Mouse (Mus musculus) kidney, postnatal 14 days (tissue): Measurements from ENCODE around the gene Ren1.

Experiments
- DNase-seq: peaks from one replicate; pipeline ENCODE4 v3.0.0; 2022; ENCODE audit warnings: mixed read lengths

Gene Ren1

DNA sequence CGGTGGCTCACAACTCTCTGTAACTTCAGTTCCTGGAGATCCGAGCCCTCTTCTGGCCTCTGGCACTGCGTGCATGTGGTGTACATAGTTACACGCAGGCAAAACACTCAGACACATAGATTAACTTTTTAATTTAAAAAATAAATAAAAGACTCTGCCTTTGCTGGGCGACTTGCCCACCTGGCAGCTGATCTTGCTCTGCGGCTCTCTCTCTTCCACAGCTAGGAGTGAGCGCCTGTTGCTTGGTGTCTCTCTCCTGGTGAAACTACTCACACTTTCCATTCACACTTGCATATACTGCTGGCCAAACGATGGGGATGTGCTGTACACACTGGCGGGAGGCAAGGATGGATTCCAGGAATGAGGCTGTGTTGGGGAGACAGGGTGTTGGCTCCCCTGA is 3.8 kb upstream of the Ren1 start:
- DNase-seq, result no peak

DNA sequence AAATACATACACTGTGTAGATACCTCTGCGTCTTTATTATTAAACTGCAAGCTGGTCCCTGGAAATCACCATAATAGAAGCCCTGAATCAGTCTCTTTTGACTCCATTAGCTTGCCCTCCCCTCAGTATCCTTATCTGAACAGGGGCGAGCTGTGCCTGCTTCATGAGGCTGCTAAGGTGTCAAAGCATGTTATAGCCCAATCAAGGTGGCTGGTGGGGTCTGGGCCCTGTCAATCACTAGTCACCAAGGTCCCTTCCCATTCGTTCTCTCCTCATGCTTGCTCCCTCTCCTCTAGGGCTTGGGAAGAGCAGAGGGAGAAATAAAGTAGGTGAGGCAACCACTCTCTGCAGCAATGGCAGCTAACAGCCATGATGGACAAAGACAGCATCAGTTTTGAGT is 3.1 kb upstream of the Ren1 start:
- no peak for DNase-seq

DNA sequence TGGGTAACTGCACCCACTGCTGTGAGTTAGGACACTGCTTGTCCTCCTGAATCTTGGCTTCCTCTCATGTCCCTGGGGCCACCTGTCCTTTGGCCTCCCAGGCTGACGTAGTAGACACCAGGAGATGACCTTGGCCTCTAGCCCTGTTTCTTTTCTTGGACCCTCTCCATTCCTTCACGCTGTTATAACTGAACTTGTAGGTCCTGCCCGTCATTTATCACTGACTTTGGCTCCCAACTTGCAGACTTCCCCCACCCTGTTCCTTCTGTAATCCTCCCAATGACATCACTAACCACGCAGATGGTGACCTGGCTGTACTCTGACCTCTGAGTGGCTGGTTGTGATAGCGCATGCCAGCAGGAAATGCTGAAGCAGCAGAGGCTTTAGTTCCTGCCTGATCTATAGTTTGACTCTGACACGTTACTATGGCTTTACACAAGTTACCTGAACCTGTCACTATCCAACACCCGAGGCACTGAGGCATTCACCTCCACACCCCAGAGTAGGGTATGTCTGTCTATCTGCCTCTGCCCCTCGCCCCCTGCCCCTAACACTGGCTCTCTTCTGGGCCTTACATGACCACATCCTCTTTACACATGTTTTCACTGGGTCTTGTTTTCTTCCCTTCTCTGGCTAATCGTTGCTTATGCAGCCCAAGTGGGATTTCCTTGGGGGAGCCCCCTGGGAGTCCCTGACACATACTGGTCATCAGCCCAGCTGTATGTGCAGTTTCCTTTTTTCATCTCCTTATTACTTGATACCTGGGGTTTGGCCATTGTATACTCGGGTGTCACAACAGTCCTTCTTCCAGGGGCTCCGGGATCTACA is 2.4 kb upstream of the Ren1 start:
- DNase-seq, result peak; percentile 72

DNA sequence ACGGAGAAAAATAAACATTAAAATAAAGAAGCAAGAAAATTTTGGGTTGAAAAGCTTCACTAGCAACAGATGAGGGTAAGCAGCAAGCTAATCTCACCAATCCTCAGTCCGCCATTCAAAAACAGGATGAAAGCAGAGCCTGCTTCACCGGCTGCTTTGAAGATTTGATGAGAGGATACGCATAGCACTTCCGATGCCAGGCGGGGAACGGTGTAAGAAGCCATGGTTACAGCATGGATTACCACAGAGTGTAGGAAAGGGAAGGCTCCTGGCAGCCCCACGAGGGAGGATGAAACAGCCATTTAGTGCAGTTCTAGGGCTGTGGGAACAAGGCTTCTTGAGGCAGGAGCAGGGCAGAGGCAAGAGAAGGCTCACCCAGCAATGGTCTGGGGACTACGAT is 1.5 kb downstream of the Ren1 start:
- no peak for DNase-seq

DNA sequence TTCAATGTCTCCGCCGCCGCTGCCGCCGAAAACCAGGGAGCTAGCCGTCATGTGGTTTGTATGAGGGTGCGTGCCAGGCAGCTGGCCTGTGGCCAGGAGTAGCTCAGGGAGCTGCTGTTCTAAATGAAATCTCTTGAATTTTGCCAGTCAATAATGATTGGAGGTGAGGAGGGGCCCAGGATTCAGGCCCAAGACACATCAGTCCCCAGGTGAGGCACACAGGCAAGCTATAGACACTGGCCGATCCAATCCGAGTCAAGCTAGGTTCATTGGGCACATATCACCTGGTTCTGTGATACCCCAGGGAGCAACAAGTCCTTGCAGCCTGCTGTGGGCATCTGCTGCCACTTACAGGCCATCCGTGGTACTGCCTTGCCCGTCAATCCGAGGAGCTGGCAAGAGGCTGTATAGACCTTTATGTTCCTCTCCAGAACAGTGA is 3.1 kb downstream of the Ren1 start:
- DNase-seq, result peak; percentile 84

DNA sequence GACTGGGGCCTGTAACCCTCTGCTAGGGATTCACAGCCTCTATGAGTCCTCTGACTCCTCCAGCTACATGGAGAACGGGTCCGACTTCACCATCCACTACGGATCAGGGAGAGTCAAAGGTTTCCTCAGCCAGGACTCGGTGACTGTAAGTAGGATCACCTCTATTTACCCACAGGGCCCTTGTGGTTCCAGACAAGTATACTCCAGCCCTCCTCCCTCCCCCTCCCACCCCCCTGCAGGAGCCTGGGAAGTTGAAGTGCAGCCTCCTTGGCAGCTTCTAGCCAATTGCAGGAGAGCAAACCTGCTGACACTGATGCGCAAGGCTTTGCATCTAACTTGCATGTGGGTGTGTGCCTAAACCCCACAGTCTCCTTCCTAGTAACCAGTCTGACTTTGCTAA is 5.2 kb downstream of the Ren1 start:
- no peak for DNase-seq

DNA sequence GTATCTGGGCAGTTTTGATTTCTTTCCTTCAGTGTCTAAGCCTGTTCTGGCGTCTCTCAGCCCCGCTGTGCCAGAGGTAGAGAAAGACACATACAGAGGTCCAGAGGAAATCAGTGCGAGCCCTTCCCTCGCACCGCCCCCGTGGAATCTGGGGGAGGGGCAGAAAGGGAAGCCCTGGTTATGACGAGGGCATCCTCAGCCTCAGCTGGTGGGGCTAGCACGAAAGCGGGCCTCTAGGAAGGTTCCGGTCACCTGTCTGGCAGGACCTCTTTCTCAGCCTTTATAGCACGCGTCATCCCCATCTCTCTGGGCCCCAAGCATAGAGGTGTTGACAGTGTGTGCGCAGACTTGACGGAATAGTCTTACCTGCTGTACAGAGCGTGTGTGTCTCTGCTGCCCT is 5.6 kb downstream of the Ren1 start:
- no peak for DNase-seq

DNA sequence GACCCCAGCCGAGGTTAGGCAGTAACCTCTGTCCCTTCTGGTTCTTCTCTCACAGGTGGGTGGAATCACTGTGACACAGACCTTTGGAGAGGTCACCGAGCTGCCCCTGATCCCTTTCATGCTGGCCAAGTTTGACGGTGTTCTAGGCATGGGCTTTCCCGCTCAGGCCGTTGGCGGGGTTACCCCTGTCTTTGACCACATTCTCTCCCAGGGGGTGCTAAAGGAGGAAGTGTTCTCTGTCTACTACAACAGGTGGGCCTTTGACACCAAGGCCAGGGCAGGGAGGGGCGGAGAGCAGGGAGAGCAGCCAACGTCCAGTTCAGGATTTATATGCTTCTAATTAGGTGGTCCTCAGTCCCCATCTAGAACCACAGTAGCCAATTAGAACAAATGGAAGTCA is 6.0 kb downstream of the Ren1 start:
- DNase-seq, result no peak

DNA sequence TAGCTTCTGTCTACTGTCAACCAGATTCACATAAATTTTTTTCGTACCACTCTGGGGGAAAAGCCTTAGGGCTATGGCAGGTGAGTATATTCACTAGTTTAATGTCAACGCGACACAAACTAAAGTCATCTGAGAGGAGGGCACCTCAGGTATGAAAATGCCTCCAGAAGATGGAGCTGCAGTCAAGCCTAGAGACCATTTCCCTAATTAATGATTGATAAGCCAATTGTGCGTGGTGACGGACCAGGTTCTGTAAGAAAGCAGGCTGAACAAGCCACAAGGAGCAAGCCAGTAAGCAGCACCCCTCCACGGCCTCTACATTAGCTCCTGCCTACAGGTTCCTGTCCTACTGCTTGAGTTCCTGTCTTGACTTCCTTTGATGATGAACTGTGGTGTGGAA is 10.7 kb downstream of the Ren1 start:
- DNase-seq, result no peak

DNA sequence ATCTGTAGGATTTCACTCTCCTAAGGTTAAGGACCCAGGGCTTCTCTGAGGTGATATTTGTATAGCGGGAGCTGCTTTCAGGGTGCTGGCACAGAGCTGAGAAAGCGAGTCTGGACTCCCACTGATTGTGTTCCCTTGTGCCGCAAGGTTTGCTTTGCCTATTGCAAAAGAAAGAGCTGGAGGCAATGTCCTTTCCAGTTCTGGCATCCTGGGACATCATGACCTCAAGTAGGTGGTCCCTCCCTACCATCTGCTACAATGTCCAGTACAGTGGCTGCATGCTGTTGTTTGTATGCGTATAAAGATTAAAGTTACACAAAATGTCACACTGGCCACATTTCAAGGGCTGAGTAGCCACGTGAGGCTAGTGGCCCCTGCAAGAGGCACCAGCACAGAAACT is 11.8 kb downstream of the Ren1 start:
- DNase-seq, result no peak

DNA sequence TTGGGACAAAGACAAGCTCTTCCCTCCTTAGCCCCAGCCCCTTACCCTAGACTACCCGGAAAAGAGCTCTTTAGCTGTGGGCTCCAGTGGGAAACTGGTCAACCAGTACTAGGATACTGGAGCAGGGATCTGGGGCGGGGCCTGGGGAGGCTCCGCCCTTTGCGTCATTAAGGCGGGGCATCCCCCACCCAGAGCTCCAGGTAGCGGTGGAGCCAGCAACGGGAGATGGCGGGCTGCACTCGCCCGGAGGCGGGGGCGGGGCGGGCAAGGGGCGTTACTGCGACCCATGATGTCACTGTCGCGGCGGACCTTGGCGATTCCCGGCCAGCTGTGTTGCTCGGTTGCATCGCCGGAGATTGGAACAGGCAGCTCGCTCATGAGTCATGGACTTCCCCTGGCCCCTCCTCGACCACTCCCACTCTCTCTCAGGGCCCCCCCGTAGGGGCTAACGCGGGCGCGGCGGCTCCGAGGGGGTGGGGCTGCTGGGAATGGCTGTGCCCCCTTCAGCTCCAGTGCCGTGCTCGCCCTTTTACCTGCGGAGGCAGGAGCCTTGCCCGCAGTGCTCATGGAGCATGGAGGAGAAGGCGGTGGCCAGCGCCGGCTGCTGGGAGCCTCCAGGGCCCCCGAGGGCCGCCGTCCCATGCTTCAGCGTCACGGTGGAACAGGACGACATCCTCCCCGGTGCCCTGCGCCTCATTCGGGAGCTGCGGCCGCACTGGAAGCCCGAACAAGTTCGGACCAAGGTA is 13.1 kb downstream of the Ren1 start, which contains the start of gene Etnk2:
Gene Etnk2, plus strand, starts transcription at position 297 of the 746 bp plus-strand sequence.
- DNase-seq, result peak; percentile 91

DNA sequence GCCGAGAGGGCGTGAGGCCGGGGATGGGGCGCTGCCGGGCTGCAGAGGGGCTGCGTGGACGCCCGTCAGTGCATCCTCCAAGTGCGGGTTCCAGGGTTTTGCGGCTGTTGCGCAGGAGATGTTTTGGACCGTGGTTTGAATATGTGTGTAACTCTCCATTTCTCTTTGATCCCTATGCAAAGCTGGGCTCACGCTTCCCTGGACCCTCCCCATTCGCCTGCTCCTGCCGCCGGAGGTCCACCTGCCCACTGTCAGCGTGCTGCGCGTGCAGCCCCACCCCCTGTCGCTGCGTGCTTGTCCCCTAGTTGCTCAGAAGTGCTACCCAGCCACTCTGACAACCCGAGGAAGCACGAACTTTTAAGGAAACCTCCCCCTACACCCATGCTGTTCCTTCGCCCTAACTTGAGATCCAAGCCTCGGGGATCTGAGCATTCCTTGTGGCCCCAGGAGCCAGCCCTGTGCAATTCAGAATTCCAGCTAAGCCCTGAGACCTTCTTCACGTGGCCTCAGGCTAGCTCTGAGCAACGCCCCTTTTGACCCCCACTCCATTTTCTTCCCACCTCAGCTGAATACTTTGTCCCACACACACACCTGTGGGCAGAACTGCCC is 13.8 kb downstream of the Ren1 start:
- no peak for DNase-seq

DNA sequence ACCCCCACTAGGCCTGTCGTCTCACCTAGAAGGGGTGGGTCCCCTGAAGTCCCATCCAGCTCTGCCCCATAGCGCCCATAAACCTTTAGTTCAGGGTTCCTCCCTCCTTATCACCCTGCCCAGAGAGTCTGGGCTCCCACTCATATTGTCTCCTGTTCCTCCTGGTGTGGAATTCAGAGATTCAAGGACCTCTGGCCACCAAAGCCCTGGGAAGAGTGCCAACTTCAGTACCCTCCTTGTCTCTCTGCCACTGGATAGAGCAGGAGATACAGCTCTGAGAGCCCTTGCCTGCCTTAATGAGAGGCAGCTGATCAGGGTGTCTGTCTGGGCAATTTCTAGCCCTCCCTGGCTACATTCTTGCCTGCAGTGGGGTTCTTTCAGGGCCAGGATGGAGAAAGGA is 14.6 kb downstream of the Ren1 start:
- no peak for DNase-seq

DNA sequence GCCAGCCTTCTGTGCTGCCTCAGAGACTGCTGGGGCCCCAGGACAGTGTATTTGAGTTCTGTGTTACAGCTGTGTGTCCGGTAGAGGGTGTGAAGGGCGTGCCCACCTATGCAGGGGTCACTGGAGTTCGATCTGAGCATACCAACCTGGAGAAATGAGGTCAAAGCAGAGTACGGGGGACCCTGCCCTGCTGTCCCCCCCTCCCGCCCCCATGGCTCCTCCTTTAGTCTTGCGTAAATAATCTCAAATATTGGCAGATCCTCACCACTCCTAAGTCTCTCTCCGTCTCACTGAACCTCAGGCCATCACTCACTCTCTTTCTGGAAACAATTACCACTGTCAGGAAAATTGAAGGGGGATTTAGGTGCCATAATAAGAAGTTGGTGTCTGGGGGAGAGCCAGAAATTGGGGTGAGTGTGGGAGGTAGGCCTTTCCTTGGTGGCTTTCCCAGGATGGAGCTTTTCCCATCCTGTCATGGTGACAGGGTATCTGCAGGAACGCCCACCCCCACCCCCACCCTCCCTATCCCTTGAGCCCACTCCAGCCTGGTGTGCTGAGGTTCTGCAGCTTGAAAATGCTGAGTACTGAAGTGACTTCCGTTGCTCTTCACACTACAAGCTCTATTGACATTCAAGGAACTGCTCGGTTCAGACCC is 16.8 kb downstream of the Ren1 start:
- no peak for DNase-seq

DNA sequence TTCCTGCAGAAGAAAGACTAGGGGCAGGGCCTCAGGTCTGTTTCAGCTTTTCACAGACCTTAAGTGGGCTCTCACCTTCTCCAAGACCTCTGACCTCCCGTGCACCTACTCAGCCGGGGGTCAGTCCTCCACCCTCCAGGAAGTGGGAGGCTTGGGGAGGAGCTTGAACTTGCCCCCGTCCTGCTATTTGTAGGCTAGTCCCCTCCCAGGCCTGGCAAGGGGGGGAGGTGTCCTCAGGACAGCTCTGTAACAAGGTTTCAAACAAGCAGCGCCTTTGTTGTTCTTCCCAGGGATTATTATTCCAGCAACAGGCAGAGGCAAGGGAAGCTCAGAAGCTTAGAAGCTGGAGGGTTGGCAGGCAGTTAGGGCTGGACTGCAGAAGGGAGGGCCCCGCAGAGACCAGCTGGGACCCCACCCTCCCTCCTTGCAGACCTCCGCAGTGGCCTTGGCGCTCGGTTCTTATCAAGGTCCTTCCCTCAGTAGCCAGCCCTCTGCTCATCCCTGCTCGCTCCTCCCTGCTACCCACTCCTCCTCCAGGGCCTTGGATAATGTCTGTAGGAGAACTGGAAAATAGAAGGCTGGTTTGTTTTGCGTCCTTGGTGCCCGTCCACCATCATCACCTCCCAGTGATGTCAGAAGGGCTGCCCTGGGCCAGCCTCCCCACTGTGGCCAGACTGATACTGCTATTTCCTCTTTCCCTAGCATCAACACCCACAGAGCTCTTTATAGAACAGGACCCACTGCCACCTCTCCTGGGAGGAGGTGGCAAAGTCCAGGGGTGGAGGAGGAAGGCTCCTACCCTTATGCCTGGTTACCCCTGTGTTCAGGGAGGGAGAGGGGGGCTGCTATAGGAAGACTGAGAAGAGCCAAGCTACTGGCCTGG is 17.5 kb downstream of the Ren1 start:
- DNase-seq, result no peak

DNA sequence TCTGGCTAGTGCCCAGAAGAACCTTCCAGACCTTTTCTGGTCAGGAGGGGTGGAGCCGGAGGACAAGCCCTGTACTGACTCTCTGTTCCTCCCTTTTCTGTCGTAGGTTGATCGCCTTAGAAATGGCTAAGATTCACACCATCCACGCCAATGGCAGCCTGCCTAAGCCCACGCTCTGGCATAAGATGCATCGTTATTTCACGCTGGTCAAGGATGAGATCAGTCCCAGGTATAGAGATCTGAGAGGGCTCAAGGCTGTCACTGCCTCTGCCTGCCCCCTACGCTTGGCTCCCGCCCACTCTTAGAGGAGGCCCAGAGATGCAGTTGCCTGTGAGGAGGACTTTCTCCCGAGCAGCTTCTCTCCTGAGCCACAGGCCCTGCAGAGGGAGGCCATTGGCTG is 18.3 kb downstream of the Ren1 start:
- DNase-seq, result no peak

DNA sequence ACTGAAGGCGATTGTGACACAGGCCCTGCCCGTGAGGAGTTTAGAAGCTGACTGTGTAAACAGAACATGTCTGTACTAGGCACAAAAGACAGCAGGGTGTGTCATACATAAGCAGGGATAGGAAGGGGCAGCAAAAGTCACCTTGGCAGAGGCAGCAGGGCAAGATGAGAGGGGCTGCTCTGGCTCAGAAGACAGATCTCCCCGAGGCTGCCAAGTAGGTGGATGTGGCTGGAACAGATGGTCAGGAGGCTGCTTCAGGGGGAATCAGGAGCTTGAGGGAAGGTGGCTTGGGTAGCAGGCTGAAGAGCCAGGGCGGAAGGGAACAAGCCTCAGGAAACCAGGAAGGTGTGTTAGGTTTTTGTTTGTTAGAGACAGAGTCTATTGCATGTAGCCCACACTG is 20.0 kb downstream of the Ren1 start:
- no peak for DNase-seq

DNA sequence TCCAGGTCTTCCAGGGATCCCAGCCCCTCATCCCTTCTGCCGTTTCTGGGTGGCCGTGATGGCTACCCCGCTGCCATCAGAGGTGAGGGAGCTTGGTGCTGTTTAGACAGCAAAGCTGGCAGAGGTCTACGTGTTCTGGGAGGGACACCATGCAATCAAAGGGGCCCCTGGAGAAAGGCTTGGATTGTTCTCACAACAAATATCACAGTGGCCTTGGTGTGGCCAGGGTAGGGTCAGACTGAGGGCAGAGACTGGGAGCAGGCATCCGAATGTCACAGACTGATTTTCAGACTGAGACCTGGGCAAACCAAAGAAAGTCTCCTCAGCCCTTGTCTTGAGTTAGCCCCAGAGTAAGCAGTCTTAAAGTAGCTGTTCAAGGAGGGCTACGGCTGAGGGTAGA is 21.1 kb downstream of the Ren1 start:
- no peak for DNase-seq

DNA sequence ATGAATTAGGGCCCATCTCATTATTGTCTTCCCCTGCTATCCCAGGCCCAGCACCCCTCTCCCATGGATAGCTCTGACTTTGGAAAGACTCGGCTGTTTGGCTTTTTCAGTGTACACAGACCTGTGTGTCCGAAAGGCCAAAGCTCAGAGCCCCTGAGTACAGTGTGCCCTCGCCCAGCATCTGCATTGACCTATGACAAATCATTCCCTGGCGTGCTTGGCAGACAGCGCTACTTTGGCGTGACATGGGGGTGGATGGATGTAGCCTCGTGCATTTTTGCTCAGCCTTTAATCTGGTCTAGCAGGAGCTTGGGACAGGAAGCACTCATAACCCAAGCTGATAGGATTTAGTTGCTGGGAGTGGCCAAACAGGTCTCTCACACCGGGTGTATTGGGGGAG is 21.8 kb downstream of the Ren1 start:
- DNase-seq, result no peak

DNA sequence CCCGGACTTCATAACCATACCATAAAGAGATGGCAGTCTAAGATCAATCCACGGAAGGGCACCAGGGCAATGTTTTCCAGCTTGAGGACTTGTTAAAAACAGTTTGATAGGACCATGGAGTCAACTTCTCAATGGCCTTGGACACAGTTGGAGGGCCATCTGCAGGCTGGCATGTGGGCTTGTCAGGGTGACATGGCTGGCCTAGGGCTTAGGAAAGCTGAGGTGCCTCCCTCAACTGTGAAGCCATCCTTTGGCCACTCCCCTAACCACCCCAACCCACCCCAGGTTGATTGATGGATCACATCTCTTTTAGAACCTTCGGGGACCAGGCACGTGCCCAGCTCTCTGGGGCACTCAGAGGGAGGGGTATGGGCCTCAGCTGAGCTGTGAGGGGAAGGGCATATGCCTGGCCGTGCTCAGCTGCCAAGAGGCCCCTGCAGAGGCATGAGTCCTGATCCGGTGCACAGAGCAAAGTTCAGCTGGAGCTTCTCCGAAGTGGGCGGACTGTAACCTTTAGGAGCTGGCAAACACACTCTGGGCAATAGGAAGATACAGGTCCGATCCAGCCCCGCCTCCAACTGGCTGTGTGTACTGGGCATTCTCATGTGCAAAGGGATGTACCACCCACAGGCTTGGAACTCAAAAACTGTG is 25.5 kb downstream of the Ren1 start:
- peak; percentile 86 for DNase-seq

DNA sequence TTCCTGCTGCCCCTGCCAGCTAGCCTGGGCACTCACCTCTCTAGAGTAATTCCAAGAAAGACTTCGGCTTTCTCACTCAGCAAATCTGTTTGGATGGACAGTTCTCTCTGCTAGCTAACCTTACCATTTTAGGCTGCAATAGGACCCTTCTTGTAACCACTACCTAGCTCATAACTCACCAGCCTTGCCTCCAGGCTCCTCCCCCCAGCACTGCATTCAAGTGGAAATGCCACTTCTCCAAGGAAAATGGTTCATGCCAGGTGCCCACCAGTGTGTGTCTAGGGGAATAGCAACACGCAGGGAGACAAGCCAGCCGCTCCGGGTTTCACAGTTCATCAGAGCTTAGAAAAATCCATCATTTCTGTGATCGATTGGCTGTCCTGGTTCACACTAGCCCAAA is 27.2 kb downstream of the Ren1 start:
- no peak for DNase-seq
